26 mouse cellular contexts compared by ENCODE assay signal in the genomic region with DNA sequence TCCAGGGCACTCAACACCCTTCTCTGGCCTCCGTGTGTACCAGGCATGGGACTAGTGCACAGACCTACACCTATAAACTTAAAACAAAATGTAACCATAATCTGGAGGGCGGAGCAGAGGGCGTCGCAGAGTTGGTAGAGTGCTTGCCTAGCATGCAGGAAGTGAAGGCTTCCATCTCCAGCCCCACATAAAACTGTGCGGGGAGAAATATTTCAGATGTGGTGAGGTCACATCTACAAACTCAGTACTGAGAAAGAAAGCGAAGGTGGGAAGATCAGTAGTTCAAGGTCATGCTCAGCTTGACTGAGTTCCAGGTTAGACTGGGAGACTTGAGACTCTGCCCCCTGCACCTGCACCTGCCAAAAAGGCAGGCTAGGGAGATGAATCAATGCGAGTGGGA. TPM values are rescaled to one million over a fixed set of nuclear protein-coding genes. Genes with fewer than 3 reads are reported as not detected.
DNase-seq lines count a peak whose midpoint lies in the region; ATAC-seq and TF ChIP-seq lines count a peak whose summit lies in the region.
"Had no signal": no experiment of that assay in that cellular context is flagged by ENCODE, and none has a peak within 500 bp of the region (broad histone marks: within the 10 kb centered on the region; RNA-seq: fewer than 3 reads in every experiment).

No protein-coding gene starts in this region.

- 95% methylated on average over 7 of the region's 7 CpGs for WGBS in midbrain, embryonic 11.5 days
- 96% methylated on average over 7 of the region's 7 CpGs for WGBS in midbrain, postnatal 0 days
- 92% methylated on average over 7 of the region's 7 CpGs for WGBS in hindbrain, postnatal 0 days

- no peak overlapping the region for H3K27ac ChIP-seq in midbrain, embryonic 11.5 days (ENCODE audit: low read depth, low read length)
- no peak overlapping the region for H3K27ac ChIP-seq in midbrain, postnatal 0 days (ENCODE audit: low read depth, low read length)
- H3K27ac ChIP-seq in hindbrain, postnatal 0 days = no peak overlapping the region
- H3K27ac ChIP-seq: embryonic facial prominence, embryonic 10.5 days; forebrain, embryonic 13.5 days; heart, embryonic 15.5 days; hindbrain, embryonic 13.5 days had no signal

- H3K4me1 ChIP-seq in midbrain, embryonic 11.5 days (ENCODE audit: control insufficient read depth, insufficient read depth, low read length) = no peaks in the 10 kb centered on the region
- no peaks in the 10 kb centered on the region; the same call in 1 of the 2 replicates for H3K4me1 ChIP-seq in midbrain, postnatal 0 days (ENCODE audit: insufficient read depth, low read length)
- H3K4me1 ChIP-seq in hindbrain, postnatal 0 days (ENCODE audit: insufficient read depth, low read length) = peaks cover 12% of the 10 kb centered on the region

- no peak overlapping the region for H3K4me2 ChIP-seq in midbrain, embryonic 11.5 days
- no peak overlapping the region for H3K4me2 ChIP-seq in midbrain, postnatal 0 days (ENCODE audit: low read depth, low read length, poor library complexity, severe bottlenecking)
- no peak overlapping the region for H3K4me2 ChIP-seq in hindbrain, postnatal 0 days (ENCODE audit: low read depth, low read length)
- H3K4me2 ChIP-seq: forebrain, embryonic 13.5 days; heart, embryonic 11.5 days; heart, embryonic 15.5 days; hindbrain, embryonic 13.5 days had no signal

- no peak for TF ChIP-seq CTCF in midbrain, postnatal 0 days (IDR thresholded peaks at IDR 0.05)
- TF ChIP-seq CTCF in hindbrain, postnatal 0 days (IDR thresholded peaks at IDR 0.05; ENCODE audit: low read depth) = no peak

- ATAC-seq in midbrain, embryonic 11.5 days (ENCODE audit: low FRiP score) = no peak
- ATAC-seq in midbrain, postnatal 0 days (ENCODE audit: low FRiP score) = no peak
- peak; percentile 59 for ATAC-seq in activated CD4-positive, CD25-positive, alpha-beta regulatory T cell, adult 4 months
- no peak for ATAC-seq in hindbrain, postnatal 0 days
- no peak for ATAC-seq in frontal cortex, adult (ENCODE audit: low TSS enrichment)
- ATAC-seq: forebrain, embryonic 13.5 days; forebrain, postnatal 0 days; Patski had no signal

- no peak overlapping the region for H3K9ac ChIP-seq in midbrain, embryonic 11.5 days (ENCODE audit: low read length)
- H3K9ac ChIP-seq in midbrain, postnatal 0 days (replicated peaks; ENCODE audit: low read length, poor library complexity, severe bottlenecking) = no peak overlapping the region
- H3K9ac ChIP-seq in hindbrain, postnatal 0 days (replicated peaks; ENCODE audit: low read length) = no peak overlapping the region
- H3K9ac ChIP-seq: forebrain, embryonic 13.5 days; forebrain, postnatal 0 days; heart, embryonic 15.5 days; hindbrain, embryonic 13.5 days had no signal

- H3K36me3 ChIP-seq in midbrain, embryonic 11.5 days (ENCODE audit: control insufficient read depth, insufficient read depth, low read length) = no peaks in the 10 kb centered on the region
- H3K36me3 ChIP-seq in midbrain, postnatal 0 days (ENCODE audit: insufficient read depth, low read length) = peaks cover 3% of the 10 kb centered on the region; the same call in 1 of the 2 replicates
- peaks cover 12% of the 10 kb centered on the region; the same call in 1 of the 2 replicates for H3K36me3 ChIP-seq in hindbrain, postnatal 0 days (ENCODE audit: insufficient read depth, low read length)
- H3K36me3 ChIP-seq: embryonic facial prominence, embryonic 10.5 days; heart, embryonic 15.5 days had no signal

- no peaks in the 10 kb centered on the region for H3K27me3 ChIP-seq in midbrain, embryonic 11.5 days (ENCODE audit: control insufficient read depth, insufficient read depth, low read length)
- no peaks in the 10 kb centered on the region for H3K27me3 ChIP-seq in midbrain, postnatal 0 days (ENCODE audit: insufficient read depth, low read length)
- no peaks in the 10 kb centered on the region for H3K27me3 ChIP-seq in hindbrain, postnatal 0 days (ENCODE audit: insufficient read depth, low read length)
- H3K27me3 ChIP-seq: forebrain, embryonic 13.5 days; heart, embryonic 15.5 days; hindbrain, embryonic 13.5 days; Patski had no signal

- peak; percentile 66 for DNase-seq in midbrain, embryonic 11.5 days (ENCODE audit: low spot score, missing footprints)
- DNase-seq in midbrain, postnatal 0 days (ENCODE audit: low spot score) = no peak
- peak; percentile 51 for DNase-seq in CD4-positive, CD25-positive, alpha-beta regulatory T cell, adult 2 months (ENCODE audit: low read depth, low spot score)
- peak; percentile 75 for DNase-seq in naive thymus-derived CD4-positive, alpha-beta T cell, adult 2 months (ENCODE audit: low read depth)
- DNase-seq in layer of hippocampus, postnatal 25 days (ENCODE audit: extremely low spot score in 1 of 2, low spot score in 1 of 2) = no peak
- no peak for DNase-seq in hindbrain, postnatal 0 days (ENCODE audit: low spot score)
- DNase-seq: adrenal gland, adult 8-10 months; adrenal gland, postnatal 36 days; cerebellum, adult 2 months; cerebellum, postnatal 10 days; forebrain, postnatal 0 days; gastrocnemius, postnatal 36 days; heart, adult 11 months; heart, postnatal 14 days had no signal

- no peak overlapping the region for H3K4me3 ChIP-seq in midbrain, embryonic 11.5 days (ENCODE audit: low read depth, low read length)
- no peak overlapping the region for H3K4me3 ChIP-seq in midbrain, postnatal 0 days (ENCODE audit: low read depth, low read length)
- H3K4me3 ChIP-seq in hindbrain, postnatal 0 days (ENCODE audit: low read length) = no peak overlapping the region
- H3K4me3 ChIP-seq: embryonic facial prominence, embryonic 10.5 days; forebrain, embryonic 13.5 days; heart, embryonic 15.5 days; hindbrain, embryonic 13.5 days had no signal

- H3K9me3 ChIP-seq in midbrain, embryonic 11.5 days (ENCODE audit: control insufficient read depth, low read length) = no peaks in the 10 kb centered on the region
- no peaks in the 10 kb centered on the region for H3K9me3 ChIP-seq in midbrain, postnatal 0 days (ENCODE audit: low read length)
- H3K9me3 ChIP-seq in hindbrain, postnatal 0 days (ENCODE audit: low read length) = no peaks in the 10 kb centered on the region
- H3K9me3 ChIP-seq: embryonic facial prominence, embryonic 10.5 days; forebrain, embryonic 13.5 days; heart, embryonic 15.5 days; hindbrain, embryonic 13.5 days had no signal

RNA-seq across cellular contexts. Expression of gene Crtam, which starts 43.8 kb away (rescaled TPM):
- 0.07 TPM in 1 of 2 replicates, not detected in the other for polyA plus RNA-seq in midbrain, embryonic 11.5 days (2014; fragmentation: Nextera tagmentation; extraction: Ambion mirVana)
- 0.05 TPM in 1 of 2 replicates, not detected in the other for total RNA-seq in midbrain, postnatal 0 days (2014; rRNA removed)
- 0.28 and 0.37 TPM in 2 replicates for polyA plus RNA-seq in midbrain, postnatal 0 days (2015; fragmentation: Nextera tagmentation; extraction: Ambion mirVana)
- 1 to 10 TPM; 1.2 to 2.7 TPM for polyA plus RNA-seq in activated CD4-positive, CD25-positive, alpha-beta regulatory T cell, adult 4 months (2017; shearing (Covaris generic))
- total RNA-seq in layer of hippocampus, postnatal 25 days (2021) = under 1 TPM in 1 of 2 experiments, not detected in 1; 0.19 TPM
- 0.04 and 0.42 TPM in 2 replicates for total RNA-seq in hindbrain, postnatal 0 days (2014; rRNA removed)
- polyA plus RNA-seq in hindbrain, postnatal 0 days (2015; fragmentation: Nextera tagmentation; extraction: Ambion mirVana) = 0.21 and 0.52 TPM in 2 replicates
- total RNA-seq: adrenal gland, postnatal 36 days; gastrocnemius, adult 8-10 months; gastrocnemius, postnatal 36 days; hematopoietic stem cell, adult 5-6 weeks; MEL had no signal
- polyA plus RNA-seq: embryonic facial prominence, embryonic 14.5 days; forebrain, embryonic 13.5 days; heart, embryonic 15.5 days; Patski had no signal

Comparison
In these comparisons a context has a peak if more than half of its experiments do, and no peak if none do; other contexts are left out.
1. DNase-seq: peak in midbrain, embryonic 11.5 days (single experiment), CD4-positive, CD25-positive, alpha-beta regulatory T cell, adult 2 months (single experiment) and naive thymus-derived CD4-positive, alpha-beta T cell, adult 2 months (single experiment); none in midbrain, postnatal 0 days (single experiment), layer of hippocampus, postnatal 25 days (0 of 2) and hindbrain, postnatal 0 days (single experiment).